Mouse (Mus musculus) adrenal gland, postnatal 10 days (tissue): ENCODE data around the gene Adamts13. TPM values are rescaled to one million over a fixed set of nuclear protein-coding genes. Genes with fewer than 3 reads are reported as not detected.

Experiments
- DNase-seq: peaks from one replicate; pipeline ENCODE4 v3.0.0; 2021; ENCODE audit warnings: mixed read lengths
- total RNA-seq, 2 experiments: library from RNA; stranded (reverse); gene quantifications; 2 replicates each; pipeline ENCODE4 v1.2.3; 2021

The Adamts13 gene
- total RNA-seq, 2 experiments from 2014 or later, result 1.9 to 3.1 TPM

DNA sequence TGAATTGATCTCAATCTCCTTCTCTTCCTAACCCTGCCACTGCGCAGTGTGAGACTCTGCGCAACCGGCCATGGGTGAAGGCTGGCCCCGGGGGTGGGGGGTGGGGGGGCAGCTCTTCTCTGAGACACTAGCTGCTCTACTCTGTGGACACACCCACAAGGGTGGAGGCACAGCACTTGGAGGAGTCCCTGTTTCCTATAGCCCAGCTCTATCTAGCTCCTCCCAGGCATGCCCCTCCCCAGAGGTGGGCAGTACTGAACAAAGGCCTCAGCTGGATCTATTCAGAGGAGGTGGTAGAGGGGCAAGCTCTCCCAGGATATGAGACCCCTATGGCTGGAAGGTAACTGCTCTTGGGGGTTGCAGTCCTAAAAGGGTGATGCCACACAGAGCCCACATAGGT lies 63.8 kb downstream of the Adamts13 start:
- no peak for DNase-seq

GRCm38 (mm10) chr2:27038596-27038995 lies 65.4 kb downstream of the Adamts13 start:
- peak; percentile 82 for DNase-seq

- DNase-seq, result peak; percentile 48
Observed at GRCm38 (mm10) chr2:27039286-27039685, 66.1 kb downstream of the Adamts13 start.

- DNase-seq, result peak; percentile 86
Observed at GRCm38 (mm10) chr2:27042131-27042844, 69.1 kb downstream of the Adamts13 start.

GRCm38 (mm10) chr2:27043461-27043860 lies 70.2 kb downstream of the Adamts13 start:
- DNase-seq, result peak; percentile 91

DNA sequence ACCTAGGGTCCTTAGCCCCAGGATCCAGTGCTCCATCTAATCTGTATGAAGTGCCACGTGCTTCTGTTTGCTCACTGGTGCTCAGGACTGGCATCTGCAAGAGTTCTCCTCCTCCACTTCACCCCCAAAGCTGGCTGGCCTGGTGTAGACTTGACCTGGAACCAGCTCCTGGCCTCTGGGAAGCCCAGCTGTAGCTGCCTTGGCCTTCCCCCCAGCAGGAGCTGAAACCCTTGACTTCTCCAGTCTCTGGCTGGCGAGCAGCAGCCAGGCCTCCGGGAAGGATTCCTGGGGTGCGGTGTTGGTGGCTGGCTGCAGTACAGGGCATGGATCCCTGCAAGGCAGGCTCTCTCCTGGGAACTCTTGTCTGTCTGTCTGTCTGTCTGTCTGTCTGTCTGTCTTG lies 71.0 kb downstream of the Adamts13 start:
- peak; percentile 34 for DNase-seq

- no peak for DNase-seq
Observed at GRCm38 (mm10) chr2:27044641-27045040, 71.4 kb downstream of the Adamts13 start.

DNA sequence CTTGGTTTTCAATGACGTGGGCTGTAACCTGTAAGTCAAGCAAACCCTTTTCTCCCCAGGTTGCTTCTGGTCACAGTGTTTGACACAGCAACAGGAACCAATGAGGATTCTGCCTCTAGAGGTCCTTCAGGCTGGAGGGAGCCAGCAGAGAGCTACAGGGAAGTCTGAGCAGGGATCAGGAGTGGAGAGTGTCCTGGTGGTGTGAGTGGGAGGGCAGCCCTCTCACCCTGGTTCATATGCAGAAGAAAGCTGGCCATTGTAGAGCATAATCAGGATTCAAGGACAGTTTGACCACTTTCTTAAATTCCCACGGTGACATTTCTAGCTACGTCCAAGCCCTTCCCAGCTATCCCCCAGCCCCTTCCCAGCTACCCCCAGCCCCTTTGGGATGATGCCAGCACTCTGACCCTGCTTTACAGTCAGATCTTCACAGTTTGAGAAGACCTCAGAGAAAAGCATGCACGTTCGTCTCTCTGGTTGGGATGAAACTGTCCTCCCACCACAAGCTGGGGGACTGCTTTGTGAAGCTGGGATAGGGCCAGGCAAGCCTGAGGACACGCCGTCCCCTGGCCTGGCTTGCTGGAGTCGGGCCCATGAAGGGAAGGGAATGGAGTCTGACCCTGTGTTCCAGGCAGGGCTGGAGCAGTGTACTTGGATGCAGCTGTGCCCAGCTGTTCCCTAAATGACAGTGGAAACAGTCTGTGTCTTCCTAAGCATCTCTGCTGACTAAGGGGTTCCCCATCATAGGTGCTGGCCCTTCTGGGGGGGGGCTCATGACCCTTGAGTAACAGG lies 73.0 kb downstream of the Adamts13 start:
- DNase-seq, result peak; percentile 51

DNA sequence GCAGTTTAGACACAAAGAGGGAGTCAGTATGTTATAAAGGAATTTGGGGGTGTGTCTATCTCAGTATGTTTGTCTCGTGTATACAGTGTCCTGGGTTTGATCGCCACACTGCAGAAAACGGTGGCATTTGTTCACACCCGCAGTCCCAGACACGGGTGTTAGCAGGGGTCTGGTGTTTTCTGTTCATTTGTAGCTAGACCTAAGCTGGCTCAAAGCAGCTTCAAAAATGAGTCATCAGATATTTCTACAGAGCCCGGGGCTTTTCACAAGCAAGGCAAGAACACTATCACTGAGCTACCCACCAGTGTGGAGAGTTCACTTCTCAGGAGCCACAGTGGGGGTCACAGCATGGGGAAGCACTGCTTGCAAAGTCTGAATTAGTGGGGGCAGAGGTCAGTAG lies 76.2 kb downstream of the Adamts13 start:
- no peak for DNase-seq

DNA sequence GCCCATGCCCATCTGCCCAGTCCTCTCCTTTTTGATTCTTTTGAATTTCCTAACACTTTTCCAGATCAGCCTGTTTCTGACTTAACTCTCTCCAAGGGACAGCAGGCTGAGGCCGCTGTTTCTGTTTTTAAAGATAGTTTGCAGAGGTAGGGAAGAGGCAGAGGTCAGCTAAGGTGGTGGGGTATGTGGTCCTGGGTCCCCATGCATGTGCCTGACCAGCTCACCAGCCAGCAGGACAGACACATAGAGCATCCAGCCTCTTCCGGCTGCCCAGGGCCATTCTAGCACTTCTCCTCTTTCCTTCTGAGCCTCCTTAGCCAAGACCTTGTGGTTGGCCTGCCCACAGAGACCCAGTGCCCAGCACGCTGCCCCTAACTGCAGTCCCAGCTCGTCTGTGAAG lies 85.0 kb downstream of the Adamts13 start:
- DNase-seq, result no peak

- DNase-seq, result no peak
Observed at GRCm38 (mm10) chr2:27058751-27059150, 85.5 kb downstream of the Adamts13 start.

DNA sequence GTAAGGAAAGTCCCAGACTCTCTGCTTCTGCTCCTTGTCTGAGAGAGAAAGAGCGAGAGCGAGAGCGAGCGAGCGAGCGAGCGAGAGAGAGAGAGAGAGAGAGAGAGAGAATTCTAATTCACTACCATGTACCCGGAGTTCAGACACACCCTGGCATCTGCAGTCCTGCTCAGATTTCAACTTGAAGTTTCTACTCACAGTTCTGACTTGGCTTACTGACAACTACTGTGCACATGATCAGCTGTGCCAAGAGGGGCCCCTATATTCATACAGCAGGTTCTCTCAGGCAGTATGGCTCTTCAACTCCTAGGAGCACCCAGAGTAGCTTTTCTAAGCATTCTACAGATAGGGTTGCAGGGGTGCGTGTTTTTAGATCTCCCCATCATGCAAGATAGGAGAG lies 86.0 kb downstream of the Adamts13 start:
- no peak for DNase-seq

Other genes with a start within 250 kb of the Adamts13 start
- gene Abo, start 108.4 kb upstream of the Adamts13 start, total RNA-seq, result not detected
- 10 to 100 TPM; 23.1 to 24.8 TPM for gene Surf6, start 70.5 kb upstream of the Adamts13 start, total RNA-seq
- 10 to 100 TPM; 49.3 to 50.2 TPM for gene Med22, start 62.7 kb upstream of the Adamts13 start, total RNA-seq
- 100 to 1,000 TPM; 516 to 520 TPM for gene Rpl7a, start 62.7 kb upstream of the Adamts13 start, total RNA-seq
- gene Surf2, start 57.0 kb upstream of the Adamts13 start, total RNA-seq, result 10 to 100 TPM; 27.1 to 29.8 TPM
- gene Surf1, start 56.9 kb upstream of the Adamts13 start, total RNA-seq, result 10 to 100 TPM; 78.4 to 81.5 TPM
- 100 to 1,000 TPM; 118 to 141 TPM for gene Surf4, start 39.5 kb upstream of the Adamts13 start, total RNA-seq
- under 1 TPM; 0.18 to 0.27 TPM for gene Stkld1, start 39.4 kb upstream of the Adamts13 start, total RNA-seq
- gene Rexo4, start 9.0 kb upstream of the Adamts13 start, total RNA-seq, result 10 to 100 TPM; 28.6 to 31.0 TPM
- gene Cacfd1, start 36.5 kb downstream of the Adamts13 start, total RNA-seq, result 10 to 100 TPM; 40.6 to 42.0 TPM
- gene Slc2a6, start 54.6 kb downstream of the Adamts13 start, total RNA-seq, result 1 to 10 TPM; 1.2 to 1.7 TPM
- gene Mymk, start 98.8 kb downstream of the Adamts13 start, total RNA-seq, result 1 to 10 TPM in 1 of 2 experiments, under 1 TPM in 1; 0.45 to 2.7 TPM
- 10 to 100 TPM in 1 of 2 experiments, 1 to 10 TPM in 1; 8.1 to 15.9 TPM for gene Adamtsl2, start 106.0 kb downstream of the Adamts13 start, total RNA-seq
- gene Fam163b, start 169.1 kb downstream of the Adamts13 start, total RNA-seq, result 1 to 10 TPM; 2.0 TPM
- gene Dbh, start 191.8 kb downstream of the Adamts13 start, total RNA-seq, result 100 to 1,000 TPM; 330 to 339 TPM